Mouse (Mus musculus) bone marrow, adult 2 months (tissue): ENCODE data around the gene Acadl.
A peak's percentile ranks its signal among the peaks of the same experiment; 100 is the strongest.

ENCODE experiments used
- CTCF ChIP-seq: fragments of 200-500 bp; IDR thresholded peaks from 2 replicates; pipeline ENCODE4 v1.5.1; 2011; ENCODE audit warnings: low read length, control low read depth; ENCODE audit not compliant: control insufficient read depth, insufficient read depth
- POLR2A ChIP-seq: fragments of 200-500 bp; IDR thresholded peaks from 2 replicates; pipeline ENCODE4 v1.6.1; 2011; ENCODE audit warnings: low read depth, mild to moderate bottlenecking, control low read depth, low read length, borderline replicate concordance; ENCODE audit not compliant: control insufficient read depth

- no peak for TF ChIP-seq POLR2A
- peak; percentile 71 for TF ChIP-seq CTCF
Observed at GRCm38 (mm10) chr1:66838184-66839042, 24.7 kb downstream of the Acadl start.
